Mouse (Mus musculus): ENCODE results near the gene Stxbp1.

Stxbp1 gene

DNA sequence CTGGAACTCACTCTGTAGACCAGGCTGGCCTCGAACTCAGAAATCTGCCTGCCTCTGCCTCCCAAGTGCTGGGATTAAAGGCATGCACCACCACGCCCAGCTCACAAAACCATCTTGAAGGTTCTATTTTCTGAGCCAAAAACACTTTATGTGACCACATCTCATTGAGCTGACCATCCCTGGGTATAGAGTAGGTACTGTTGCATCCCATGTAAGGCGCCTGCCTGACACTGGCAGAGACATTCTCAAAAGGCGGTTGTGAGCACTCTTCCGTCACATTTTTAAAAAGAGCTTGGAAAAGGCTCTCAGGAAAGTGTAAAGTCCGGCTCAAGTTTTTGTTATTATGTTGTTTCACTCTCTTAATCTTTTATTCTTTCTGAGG is 90.4 kb downstream of the Stxbp1 start:
- no peak for DNase-seq (ENCODE audit: low read depth, low spot score)

DNA sequence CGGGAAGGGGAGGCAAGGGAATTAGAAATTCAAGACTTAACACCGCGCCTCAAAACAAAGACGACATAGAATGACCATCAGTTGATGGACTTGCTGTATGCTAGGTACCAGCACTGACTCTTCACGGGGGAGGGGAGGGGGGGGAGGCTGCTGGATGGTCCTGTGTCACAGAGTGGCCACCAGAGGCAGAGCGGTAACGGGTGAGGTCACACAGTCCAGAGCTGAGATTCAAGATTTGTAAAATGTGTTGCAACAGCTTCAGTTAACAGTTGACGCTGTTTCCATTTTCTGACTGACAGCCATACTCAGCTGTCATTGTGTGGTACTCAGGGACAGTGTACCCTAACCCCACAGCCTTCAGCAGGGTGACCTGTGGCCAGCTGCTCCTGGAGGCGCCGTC is 94.9 kb downstream of the Stxbp1 start:
- no peak for DNase-seq (ENCODE audit: low read depth, low spot score)

DNA sequence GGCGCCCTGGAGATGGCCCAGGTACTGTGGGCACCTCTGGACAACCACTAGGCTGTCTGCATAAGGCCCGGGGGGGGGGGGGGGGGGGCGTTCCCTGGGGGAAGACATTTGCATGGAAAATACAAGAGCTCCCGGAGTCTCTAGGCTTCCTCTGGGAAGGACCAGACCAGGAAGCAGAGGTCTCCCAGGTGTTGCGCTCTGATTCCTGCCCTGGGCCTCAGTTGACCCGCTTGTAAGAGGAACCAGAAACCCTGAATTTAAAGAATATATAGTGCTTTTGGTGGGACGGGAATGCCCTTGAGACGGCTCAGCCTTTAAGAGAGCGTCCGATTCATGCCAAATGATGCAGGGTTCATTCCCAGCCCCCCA is 95.4 kb downstream of the Stxbp1 start:
- DNase-seq (ENCODE audit: low read depth, low spot score) = no peak

DNA sequence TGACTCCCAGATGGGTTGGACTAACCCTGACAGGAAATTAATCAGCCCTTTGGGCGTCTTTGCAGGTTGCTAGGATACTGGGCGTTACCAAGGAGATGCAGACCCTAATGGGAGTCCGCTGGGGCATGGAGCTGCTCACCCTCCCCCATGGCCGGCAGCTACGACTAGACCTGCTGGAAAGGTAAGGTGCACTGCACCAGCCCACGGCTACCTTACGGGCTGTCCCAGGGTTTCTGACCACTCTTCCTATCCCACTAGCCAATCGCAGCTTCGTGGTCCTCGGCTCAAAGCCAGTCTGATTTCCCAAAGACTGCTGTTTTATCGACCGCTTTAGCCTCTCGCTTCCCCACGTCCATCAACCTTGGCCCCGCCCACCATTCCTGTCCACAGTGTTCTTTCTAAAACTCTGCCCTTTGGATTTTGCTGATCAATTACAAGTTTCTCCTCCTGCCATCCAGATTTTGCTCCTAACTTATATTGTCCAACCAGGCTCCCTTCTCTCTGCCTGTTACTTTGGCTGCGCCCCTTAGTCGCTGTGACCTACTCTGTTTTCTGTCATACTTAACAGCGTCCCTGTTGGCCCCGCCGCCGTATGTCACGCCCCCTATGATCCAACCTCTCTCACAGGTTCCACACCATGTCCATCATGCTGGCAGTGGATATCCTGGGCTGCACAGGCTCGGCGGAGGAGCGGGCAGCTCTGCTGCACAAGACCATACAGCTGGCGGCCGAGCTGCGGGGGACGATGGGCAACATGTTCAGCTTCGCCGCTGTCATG is 96.0 kb downstream of the Stxbp1 start:
- DNase-seq (ENCODE audit: low read depth, low spot score) = no peak

DNA sequence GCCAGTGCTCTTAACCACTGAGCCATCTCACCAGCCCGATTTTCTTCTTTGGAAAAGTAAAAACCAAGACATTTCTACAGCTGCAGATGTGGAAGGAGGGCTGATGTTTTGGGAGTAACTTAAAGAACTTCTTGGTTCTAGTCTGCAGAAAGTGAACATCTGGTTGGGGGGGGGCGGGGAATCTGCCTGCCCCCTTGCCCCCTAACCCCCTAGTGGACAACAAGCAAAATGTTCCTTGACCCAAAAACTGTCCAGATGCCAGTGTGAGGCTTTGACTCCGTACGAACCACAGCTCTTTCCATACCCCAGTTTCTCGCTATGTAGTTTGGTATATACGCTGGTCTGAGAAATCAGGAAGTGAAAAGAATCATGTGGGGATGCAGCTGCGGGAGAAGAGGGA is 96.8 kb downstream of the Stxbp1 start:
- DNase-seq (ENCODE audit: low read depth, low spot score) = peak; percentile 34

DNA sequence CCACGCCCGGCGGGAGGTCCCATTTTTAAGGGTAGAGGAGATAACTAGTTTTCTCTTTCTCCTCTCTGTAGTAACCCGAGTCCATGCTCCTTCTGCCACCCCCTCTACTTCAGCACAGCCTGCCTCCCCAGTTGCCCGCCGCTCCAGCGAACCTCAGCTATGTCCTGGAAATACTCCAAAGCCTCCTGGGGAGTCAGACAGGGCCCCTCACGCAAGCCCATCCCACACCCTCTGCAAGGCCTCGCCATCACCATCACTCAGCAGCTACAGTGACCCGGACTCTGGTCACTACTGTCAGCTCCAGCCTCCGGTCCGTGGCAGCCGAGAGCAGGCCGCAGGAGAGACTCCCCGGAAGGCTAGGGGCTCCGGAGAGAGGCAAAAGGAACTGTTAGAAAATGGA is 98.0 kb downstream of the Stxbp1 start:
- DNase-seq (ENCODE audit: low read depth, low spot score) = no peak

DNA sequence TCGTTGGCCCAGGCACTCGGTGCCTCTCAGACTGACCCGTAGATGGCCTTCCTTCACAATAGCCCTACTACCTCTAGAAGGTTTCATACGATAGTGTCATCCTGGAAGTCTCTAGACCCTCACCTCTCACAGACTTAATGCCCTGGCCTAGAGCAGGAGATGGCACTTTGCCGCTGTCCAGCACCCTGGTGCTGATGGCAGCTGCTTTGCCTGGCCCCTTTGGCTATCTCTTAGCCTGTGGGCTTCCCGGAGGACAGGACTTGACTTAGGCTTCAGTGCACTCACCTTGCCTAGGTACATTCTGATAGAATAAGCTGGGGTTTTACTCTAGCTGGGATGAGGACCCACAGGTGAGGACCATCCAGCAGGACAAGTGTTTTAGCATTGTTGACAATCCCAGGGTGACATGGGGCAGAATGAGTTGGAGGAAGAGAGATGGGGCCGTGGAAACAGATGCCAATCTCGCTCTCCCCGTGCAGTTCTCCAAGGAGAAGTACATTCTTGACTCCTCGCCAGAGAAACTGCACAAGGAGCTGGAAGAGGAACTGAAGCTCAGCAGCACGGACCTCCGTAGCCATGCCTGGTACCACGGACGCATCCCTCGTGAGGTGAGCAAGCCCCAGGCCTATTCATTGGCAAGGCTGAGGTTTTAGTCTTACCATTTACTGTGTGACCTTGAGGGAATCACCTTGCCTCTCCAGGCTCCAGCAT is 102.6 kb downstream of the Stxbp1 start:
- DNase-seq (ENCODE audit: low read depth, low spot score) = no peak

DNA sequence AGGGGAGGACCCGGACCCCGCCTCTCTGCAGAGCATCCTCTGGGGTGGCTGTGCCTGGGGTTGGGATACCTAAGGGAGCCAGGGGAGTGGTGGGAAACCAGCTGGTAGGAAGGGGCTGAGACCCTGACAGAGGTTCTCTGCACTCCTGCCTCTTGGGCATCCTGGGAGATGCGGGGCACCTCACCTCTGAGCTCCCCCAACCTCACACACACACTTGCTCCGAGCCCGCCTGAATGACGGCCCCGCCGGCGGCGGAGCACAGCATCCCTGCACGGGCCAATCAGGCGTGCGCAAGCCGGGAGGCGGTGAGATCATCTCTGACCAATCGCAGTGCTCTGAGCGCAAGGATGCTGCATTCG is 104.9 kb downstream of the Stxbp1 start:
- DNase-seq (ENCODE audit: low read depth, low spot score) = no peak

DNA sequence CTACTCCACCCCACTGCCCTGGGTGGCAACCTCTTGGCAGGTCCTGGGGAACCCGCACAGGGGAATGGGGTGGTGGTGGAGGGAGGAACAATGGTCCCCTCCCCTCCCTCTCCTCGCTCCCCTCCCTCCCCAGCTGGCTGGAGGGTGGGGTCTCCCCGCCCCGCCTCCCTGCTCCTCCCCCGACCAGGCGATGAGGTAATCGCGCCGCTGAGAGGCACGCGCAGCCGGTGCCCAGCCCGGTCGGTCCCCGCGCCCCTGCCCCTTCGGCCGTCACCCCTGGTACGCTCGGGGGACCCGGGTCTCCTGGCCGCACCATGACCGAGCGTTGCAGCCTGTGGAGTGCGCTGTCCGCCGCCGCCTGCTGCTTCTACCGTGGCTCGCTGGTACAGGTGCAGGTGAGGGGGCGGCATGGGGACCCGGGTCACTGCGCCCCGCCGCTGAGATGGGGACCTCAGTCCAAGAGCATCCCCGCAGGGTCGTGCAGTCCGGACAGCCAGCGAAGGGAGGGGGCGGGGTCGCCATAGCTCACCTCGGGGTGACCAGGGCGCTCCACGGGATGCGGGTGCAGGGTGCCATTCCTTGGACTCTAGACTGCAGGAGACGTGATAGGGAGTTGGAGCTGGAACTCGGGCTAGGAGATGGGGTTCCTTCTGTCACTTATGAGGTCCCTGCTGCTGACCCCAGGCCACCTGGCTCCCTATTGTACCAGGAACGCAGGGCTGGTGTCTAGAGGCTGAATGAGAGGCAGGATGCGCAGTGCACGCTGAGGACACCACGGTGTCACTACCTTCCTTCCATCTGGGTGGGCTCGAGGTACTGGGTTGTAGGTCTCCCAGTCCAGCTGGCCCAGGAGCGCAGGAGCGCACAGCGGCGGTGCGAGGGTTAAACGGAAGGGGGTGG is 105.5 kb downstream of the Stxbp1 start:
- no peak for DNase-seq (ENCODE audit: low read depth, low spot score)

DNA sequence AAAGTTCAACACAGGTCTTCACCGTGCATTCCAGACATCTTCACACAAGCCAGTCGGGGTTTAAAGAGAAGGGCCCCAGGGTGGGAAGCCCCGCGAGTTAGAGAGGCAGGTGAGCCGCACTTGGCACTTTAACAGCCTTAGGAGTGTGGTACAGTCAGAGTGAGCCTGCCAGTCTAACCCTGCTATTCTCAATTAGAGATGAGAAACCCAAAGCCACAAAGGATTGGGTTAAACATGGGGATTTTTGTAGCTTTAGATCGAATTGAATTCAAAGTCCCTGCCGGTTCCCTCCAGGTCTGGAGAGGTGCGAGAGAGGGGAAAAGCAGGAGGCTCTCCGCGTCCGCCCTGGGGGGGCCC is 106.2 kb downstream of the Stxbp1 start, which contains the start of gene 6330409D20Rik:
TSS of gene 6330409D20Rik (minus strand) at position 101 of the 357 bp plus-strand sequence.
- DNase-seq (ENCODE audit: low read depth, low spot score) = no peak

DNA sequence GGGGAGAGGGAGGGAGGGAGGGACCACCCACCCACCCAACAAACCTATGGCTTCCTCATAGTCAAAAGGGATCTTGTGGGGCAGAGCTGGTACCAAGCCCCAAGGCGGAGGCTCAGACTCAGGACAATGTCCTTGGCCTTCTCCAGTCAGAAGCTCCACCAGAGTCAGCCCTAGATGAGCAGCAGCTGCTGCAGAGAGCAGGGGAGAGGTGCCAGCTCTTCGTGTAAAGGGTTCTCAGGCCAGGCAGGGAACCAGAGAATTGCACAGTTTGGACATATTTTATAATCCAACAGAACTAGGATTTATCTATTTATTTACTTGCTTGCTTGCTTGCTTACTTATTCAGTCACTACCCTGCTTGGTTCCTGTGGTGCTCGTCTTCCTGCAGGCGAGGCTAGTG is 107.7 kb downstream of the Stxbp1 start:
- DNase-seq (ENCODE audit: low read depth, low spot score) = no peak
